Mouse (Mus musculus) heart, postnatal 36 days (tissue): Measurements from ENCODE around the gene Ttc30b. TPM values are rescaled to one million over a fixed set of nuclear protein-coding genes. Genes with fewer than 3 reads are reported as not detected.

Experiments used
- total RNA-seq, 2 experiments: library from RNA; stranded (reverse); gene quantifications; 2 replicates each; pipeline ENCODE4 v1.2.3; 2021

Ttc30b gene
- total RNA-seq, 2 experiments from 2014 or later, result 16.2 to 20.1 TPM

Other genes with a start within 250 kb of the Ttc30b start
- gene Nfe2l2, start 233.9 kb downstream of the Ttc30b start, total RNA-seq, result 10 to 100 TPM; 66.7 to 70.2 TPM
- gene Agps, start 106.4 kb downstream of the Ttc30b start, total RNA-seq, result 10 to 100 TPM; 26.6 to 34.3 TPM
- 1 to 10 TPM; 2.2 to 2.8 TPM for gene Ttc30a2, start 39.6 kb upstream of the Ttc30b start, total RNA-seq
- 1 to 10 TPM; 2.9 to 3.9 TPM for gene Ttc30a1, start 43.4 kb upstream of the Ttc30b start, total RNA-seq